Mouse (Mus musculus) small intestine, adult 2 months (tissue): ENCODE measurements around the gene Vps45. TPM values are rescaled to one million over a fixed set of nuclear protein-coding genes. Genes with fewer than 3 reads are reported as not detected.

ENCODE experiments used
- H3K27ac ChIP-seq: fragments of 200-500 bp; 2 replicates; pipeline ENCODE4 v1.5.1; 2012; ENCODE audit warnings: low read depth, low read length, control low read depth, inconsistent platforms; ENCODE audit not compliant: insufficient read depth
- H3K27me3 ChIP-seq: fragments of 200-500 bp; 2 replicates; pipeline ENCODE4 v1.6.1; 2012; ENCODE audit warnings: mild to moderate bottlenecking, moderate library complexity, low read length, inconsistent platforms; ENCODE audit not compliant: control insufficient read depth, insufficient read depth
- H3K36me3 ChIP-seq: fragments of 200-500 bp; 2 replicates; pipeline ENCODE4 v1.6.1; 2012; ENCODE audit warnings: mild to moderate bottlenecking, low read length, control low read depth, inconsistent platforms; ENCODE audit not compliant: control insufficient read depth, insufficient read depth
- H3K4me1 ChIP-seq: fragments of 200-500 bp; 2 replicates; pipeline ENCODE4 v1.6.1; 2012; ENCODE audit warnings: low read length, inconsistent platforms, mixed read lengths; ENCODE audit not compliant: control insufficient read depth, insufficient read depth, insufficient read length
- H3K4me3 ChIP-seq: fragments of 200-500 bp; 2 replicates; pipeline ENCODE4 v1.5.1; 2012; ENCODE audit warnings: low read depth, mild to moderate bottlenecking, control low read depth, inconsistent platforms, low read length, moderate library complexity
- CTCF ChIP-seq: fragments of 200-500 bp; IDR thresholded peaks from 2 replicates; pipeline ENCODE4 v1.5.1; 2012; ENCODE audit warnings: low read depth, mild to moderate bottlenecking, control low read depth, inconsistent platforms, low read length, moderate library complexity, mixed read lengths; ENCODE audit not compliant: insufficient replicate concordance, insufficient read length; ENCODE audit errors: extremely low read depth
- POLR2A ChIP-seq: fragments of 200-500 bp; IDR thresholded peaks from 2 replicates; pipeline ENCODE4 v1.6.1; 2012; ENCODE audit warnings: low read depth, mild to moderate bottlenecking, control low read depth, inconsistent platforms, low read length, moderate library complexity
- WGBS: fragments of 180-500 bp; shearing (Covaris S2); methylation state at CpG from one replicate; pipeline ENCODE4 v1.1.7; 2018; 5-methylcytosine and 5-hydroxymethylcytosine counted together
- polyA plus RNA-seq: library from polyadenylated mRNA; depleted of rRNA; stranded (reverse); fragments of >200 nt; gene quantifications from 2 replicates; pipeline ENCODE4 v1.2.3, GENCODE M21; 2012

The Vps45 gene
- polyA plus RNA-seq, 1 experiment, result 2.5 TPM

- WGBS, result 27% methylated on average over 20 of the region's 20 CpGs
- H3K4me1 ChIP-seq, result no peaks in the 10 kb centered on the region
- H3K4me3 ChIP-seq, result 0 out of 2 replicates have a peak overlapping the region, but pooled peaks have one; percentile 20
- peak; percentile 34; the same call in 1 of the 2 replicates for TF ChIP-seq CTCF
- TF ChIP-seq POLR2A, result no peak
- no peak overlapping the region for H3K27ac ChIP-seq
- H3K36me3 ChIP-seq, result no peaks in the 10 kb centered on the region
- H3K27me3 ChIP-seq, result no peaks in the 10 kb centered on the region
Measured at GRCm38 (mm10) chr3:96065754-96066375, 7.6 kb upstream of the Vps45 start.

- Histone ChIP-seq H3K27me3 (no peaks in the 10 kb centered on the region), H3K36me3 (no peaks in the 10 kb centered on the region), H3K27ac (no peak overlapping the region), H3K4me1 (no peaks in the 10 kb centered on the region), H3K4me3 (no peak overlapping the region)
- WGBS, result 46% methylated on average over 4 of the region's 4 CpGs
- TF ChIP-seq CTCF, result no peak
- TF ChIP-seq POLR2A, result no peak
Measured at GRCm38 (mm10) chr3:96065147-96065546, 6.9 kb upstream of the Vps45 start.

DNA sequence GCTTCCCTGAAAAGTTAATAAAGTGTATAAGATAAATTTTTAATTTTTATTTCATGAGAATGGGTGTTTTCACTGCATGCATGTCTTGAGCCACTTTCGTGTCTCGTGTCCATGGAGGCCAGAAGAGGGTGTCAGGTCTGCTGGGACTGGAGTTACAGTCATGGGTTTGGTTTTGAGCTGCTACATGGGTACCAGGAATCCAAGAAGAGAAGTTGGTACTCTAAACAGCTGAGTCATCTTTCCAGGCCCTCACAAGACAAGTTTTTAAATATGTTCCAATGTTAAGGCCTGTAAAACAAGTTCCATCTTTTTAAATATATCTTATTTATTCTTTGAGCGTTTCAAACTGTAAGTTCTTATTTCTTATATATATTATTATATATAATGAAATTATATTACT is 6.0 kb upstream of the Vps45 start:
- no peaks in the 10 kb centered on the region for H3K36me3 ChIP-seq
- no peak overlapping the region for H3K27ac ChIP-seq
- no peak overlapping the region for H3K4me3 ChIP-seq
- H3K4me1 ChIP-seq, result no peaks in the 10 kb centered on the region
- TF ChIP-seq POLR2A (no peak), CTCF (no peak)
- no peaks in the 10 kb centered on the region for H3K27me3 ChIP-seq
- WGBS, result 87% methylated on average over 3 of the region's 3 CpGs

GRCm38 (mm10) chr3:96063299-96063698 is 5.0 kb upstream of the Vps45 start:
- TF ChIP-seq CTCF (no peak), POLR2A (no peak)
- WGBS, result 80% methylated on average over 2 of the region's 2 CpGs
- Histone ChIP-seq H3K36me3 (no peaks in the 10 kb centered on the region), H3K27me3 (no peaks in the 10 kb centered on the region), H3K27ac (no peak overlapping the region), H3K4me1 (no peaks in the 10 kb centered on the region), H3K4me3 (no peak overlapping the region)

GRCm38 (mm10) chr3:96060146-96060545 is 1.9 kb upstream of the Vps45 start:
- H3K4me3 ChIP-seq, result no peak overlapping the region
- no peaks in the 10 kb centered on the region for H3K27me3 ChIP-seq
- WGBS, result 72% methylated on average over 1 of the region's 1 CpGs

GRCm38 (mm10) chr3:96057747-96058204 is 490 bp downstream of the Vps45 start:
- H3K36me3 ChIP-seq, result no peaks in the 10 kb centered on the region; the same call in 1 of the 2 replicates
- TF ChIP-seq POLR2A (peak; percentile 57), CTCF (no peak)
- peak overlapping the region; percentile 84 for H3K4me3 ChIP-seq
- peaks cover 6% of the 10 kb centered on the region; the same call in 1 of the 2 replicates for H3K4me1 ChIP-seq
- no peaks in the 10 kb centered on the region for H3K27me3 ChIP-seq
- H3K27ac ChIP-seq, result peak overlapping the region; percentile 46; the same call in 1 of the 2 replicates
- under 1% methylated on average over 26 of the region's 26 CpGs for WGBS

More at GRCm38 (mm10) chr3:96060146-96060545, 1.9 kb upstream of the Vps45 start:
- Histone ChIP-seq H3K27ac (no peak overlapping the region), H3K36me3 (no peaks in the 10 kb centered on the region), H3K4me1 (peaks cover 6% of the 10 kb centered on the region; the same call in 1 of the 2 replicates)
- TF ChIP-seq CTCF (no peak), POLR2A (no peak)

GRCm38 (mm10) chr3:96056031-96056430 is 2.2 kb downstream of the Vps45 start:
- no peak overlapping the region for H3K27ac ChIP-seq
- TF ChIP-seq CTCF (no peak), POLR2A (no peak)
- peaks cover 2% of the 10 kb centered on the region; the same call in 1 of the 2 replicates for H3K36me3 ChIP-seq
- no peaks in the 10 kb centered on the region for H3K27me3 ChIP-seq
- H3K4me3 ChIP-seq, result no peak overlapping the region
- H3K4me1 ChIP-seq, result peaks cover 6% of the 10 kb centered on the region; the same call in 1 of the 2 replicates
- WGBS, result 88% methylated on average over 4 of the region's 4 CpGs
